Mouse (Mus musculus) spleen, adult 18-20 months (tissue): ENCODE data around the gene Gm11172.
"Not testable (repeated sequence)": the region's sequence is repeated elsewhere in the genome, so short reads cannot be mapped to it uniquely, and the experiment has no call there.

Experiments used
- DNase-seq, 2 experiments: peaks; one replicate each; pipeline ENCODE4 v3.0.0; 2022; ENCODE audit warnings: mixed read lengths in 2 of 2

Gm11172 gene

DNA sequence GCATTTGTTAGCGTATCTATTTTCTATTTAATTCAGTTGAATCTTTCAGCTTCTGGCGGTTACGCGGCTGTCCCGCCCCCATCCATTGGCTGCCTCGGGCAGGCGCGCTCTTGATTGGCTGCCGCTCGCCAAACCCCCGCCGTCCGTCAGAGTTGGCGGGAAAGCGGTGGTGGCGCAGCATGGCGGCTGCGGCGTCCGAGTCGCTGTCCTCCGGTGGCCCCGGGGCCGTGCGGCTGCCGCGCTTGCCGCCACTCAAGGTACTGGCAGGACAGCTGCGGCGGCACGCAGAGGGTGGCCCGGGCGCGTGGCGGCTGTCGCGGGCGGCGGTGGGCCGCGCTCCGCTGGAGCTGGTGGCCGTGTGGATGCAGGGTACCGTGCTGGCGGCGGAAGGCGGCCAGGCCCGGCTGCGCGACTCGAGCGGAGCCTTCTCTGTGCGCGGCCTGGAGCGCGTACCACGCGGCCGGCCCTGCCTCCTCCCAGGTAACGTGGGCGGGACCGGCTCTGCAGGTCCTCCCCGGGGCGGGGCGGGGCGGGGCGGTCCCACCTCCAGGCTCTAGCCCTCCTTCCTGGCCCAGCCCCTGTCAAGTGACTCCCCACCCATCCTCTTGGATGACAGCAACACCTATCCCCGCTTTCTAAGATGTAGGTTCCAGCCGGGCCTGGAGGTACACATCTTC is 22.3 kb downstream of the Gm11172 start, which contains the start of gene Rmi2:
Gene Rmi2, plus strand, starts transcription at position 149 of the 677 bp plus-strand sequence.
- DNase-seq = peak; percentile 74 to 82

DNA sequence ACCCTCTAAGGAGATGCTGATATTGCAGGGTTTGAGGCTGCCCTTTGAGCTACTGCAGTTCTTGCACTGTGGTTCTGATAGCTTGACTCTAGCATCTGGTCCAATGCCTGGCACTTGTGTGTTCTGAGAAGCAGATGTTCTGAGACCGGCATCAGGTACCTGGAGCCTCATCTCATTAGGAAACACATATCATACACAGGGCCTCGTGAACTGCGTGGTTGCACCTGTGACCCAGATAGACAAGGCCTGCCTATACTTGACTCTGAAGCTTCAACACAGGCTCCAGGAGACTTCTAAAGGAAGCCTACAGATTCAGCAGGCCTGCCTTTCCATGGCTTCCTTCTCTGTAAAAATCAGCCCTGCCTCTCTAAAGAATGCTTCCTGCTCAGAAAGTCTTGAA is 23.7 kb downstream of the Gm11172 start:
- no peak for DNase-seq

DNA sequence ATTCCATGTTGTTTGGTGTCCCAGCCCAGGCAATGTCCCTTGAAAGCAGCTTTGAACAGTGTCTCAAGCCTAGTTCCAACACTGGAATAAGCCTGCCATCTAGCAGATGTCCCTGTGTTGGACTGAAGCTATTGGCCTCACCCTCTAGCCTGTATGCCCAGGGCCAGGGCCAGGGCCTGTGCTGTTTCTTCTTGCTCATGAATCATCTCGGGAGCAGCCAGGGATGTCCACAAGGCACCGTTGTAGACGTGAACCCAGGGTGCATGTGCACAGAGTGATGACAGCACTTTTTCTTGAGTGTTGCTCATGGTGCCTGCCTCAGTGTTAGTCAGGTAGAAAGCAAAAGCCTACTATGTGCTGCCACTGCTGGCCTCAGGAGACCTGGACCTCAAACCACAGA is 24.5 kb downstream of the Gm11172 start:
- no peak for DNase-seq

DNA sequence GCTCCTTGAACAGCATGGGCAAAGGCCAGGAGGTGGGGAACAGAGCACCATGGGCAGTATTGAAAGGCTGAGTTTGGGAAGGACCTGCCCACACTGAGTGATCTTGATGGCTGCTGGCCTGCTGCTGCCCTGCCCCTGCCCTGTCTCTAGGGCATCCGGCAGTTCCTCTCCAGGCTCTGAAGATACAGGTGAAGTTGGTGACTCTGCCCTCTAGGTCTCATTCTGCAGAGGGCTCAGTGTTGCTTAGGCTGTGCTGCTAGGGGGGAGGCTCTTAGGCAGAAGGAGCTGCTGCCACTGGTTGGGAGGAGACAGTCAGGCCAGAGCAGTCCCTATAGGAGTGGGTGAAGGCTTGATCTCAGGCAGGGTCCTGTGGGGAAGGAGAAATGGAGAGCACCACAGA is 25.2 kb downstream of the Gm11172 start:
- DNase-seq = no peak

DNA sequence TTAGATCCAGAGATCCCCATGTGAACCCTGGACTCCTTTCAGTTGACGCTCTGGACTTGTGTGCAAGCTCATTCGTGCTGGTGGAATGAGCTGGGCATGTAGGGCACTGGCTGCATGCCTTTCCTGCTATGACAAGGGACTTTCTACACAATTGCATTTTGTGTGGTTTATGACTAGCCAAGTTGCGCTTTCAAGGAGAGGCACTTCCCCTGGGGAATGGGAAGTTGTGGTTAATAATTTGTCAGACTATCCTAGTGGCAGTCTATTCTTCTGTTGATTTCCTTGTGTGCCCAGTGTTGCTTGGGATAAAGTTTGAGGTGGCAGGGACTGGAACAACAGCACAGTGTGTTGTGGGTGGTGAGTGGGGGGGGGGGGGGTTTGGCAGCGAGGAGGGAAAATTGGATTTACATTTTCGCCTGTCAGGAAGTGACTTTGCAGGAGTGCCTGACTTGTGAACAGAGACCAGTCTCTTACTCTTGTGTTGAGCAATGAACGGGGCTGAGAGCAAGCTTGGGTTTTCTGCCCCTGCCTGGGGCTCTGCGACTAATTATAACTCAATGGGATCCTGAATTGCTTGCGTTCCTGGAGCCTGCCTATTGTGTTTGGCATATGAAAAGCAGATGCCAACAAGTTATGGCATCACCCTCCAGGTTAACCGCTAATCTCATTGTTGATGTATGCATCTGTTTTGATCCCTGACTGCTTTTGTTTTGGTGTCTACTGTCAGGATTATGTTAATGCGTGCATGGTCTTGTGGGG is 26.0 kb downstream of the Gm11172 start:
- DNase-seq = no peak

DNA sequence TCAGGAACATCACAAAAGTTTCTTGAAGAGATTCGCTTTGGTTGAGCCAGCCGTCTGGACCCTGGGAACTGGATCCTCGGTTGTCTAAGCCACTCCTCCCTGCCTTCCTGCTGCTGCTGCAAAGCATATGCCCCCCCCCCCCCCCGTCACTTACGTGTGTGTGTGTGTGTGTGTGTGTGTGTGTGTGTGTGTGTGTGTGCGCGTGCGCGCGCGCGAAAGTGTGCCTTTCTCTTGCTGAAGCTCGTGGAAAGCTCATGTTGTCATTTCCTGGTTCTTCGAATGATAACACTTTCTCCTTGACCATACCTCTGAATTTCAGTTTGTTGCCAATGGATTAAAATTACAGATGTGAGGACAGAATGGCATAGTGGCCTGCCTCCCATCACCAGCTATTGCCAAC is 27.3 kb downstream of the Gm11172 start:
- no peak for DNase-seq

DNA sequence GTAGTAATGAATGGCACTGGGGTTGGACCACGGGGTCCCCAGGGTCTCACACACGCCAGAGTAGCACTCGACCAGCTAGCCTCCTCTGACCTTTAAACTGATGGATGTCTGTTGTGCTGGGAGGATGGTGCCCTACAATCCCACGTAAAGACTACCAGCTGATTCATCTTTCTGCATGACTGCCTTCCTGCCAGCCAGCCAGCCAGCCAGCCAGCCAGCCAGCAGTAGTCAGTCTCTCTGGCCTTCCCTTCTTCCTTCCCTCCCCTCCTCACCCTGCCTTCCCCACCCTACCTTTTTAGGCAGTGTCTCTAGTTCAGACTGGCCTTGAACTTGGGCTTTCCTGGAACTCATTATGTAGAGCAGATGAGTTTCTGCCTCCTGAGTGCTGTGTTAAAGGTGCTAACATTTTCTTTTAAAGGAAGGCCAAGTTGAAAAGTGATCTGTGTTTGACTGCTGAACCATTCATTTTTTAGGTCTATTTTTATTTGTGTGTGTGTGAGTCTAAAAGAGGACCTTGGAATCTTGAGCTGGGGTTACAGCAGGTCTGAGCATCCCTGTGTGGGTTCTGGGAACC is 29.7 kb downstream of the Gm11172 start:
- no peak for DNase-seq

DNA sequence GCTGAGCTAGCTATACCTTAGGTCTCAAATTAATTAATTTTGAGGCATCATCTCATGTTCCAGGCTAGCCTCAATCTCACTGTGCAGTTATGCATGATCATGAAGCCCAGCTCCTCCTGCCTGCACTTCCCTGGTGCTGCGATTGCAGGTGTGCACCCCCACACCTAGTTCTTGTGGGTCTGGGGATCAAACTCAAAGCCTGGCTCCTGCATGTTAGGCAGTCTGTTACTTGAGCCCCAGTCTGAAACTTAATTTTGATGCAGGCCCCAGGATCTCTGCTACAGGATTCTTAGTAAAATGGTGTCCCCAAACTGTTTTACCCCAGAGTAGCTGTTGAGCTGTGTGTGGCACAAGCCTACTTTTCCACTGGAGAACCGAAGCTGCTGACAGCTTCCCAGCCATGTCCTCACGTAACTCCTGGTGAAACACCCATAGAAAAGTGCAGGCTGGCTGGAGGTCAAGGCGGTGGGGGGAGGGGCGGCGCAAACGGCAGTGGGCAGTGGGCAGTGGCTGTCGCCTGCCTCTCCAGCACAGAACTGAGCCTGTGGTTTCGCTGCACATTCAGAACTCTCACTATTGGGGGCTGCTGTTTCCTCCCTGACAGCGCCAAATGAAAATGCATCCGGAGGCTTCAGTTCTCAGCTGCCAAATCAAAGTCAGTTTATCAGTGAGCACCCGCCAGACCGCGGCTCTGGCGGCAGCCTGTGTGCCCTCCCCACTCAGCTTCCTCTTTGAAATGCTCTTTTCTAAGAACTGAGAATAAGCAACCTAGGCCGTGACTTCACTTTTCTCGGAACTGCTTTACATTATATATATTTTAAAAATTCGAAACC is 31.0 kb downstream of the Gm11172 start:
- peak; percentile 51 to 57 for DNase-seq

DNA sequence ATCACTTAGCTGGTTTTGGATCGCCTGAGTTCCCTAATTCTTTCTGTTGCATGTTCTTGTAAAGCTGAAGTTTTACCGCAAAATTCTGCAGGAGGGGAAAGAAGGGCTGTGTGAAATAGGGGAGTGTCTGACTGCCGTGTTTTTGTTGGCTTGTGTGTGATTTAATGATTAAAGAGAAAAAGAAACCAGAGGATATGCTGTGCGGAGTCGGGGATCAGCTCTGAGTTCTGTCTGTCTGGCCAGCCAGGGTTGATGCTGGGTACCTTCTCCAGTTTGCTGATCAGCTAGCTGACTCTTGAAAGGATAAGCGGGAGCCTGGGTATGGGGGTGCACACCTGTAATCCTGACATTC is 31.6 kb downstream of the Gm11172 start:
- peak in 1 of 2 experiments; percentile 18 for DNase-seq

DNA sequence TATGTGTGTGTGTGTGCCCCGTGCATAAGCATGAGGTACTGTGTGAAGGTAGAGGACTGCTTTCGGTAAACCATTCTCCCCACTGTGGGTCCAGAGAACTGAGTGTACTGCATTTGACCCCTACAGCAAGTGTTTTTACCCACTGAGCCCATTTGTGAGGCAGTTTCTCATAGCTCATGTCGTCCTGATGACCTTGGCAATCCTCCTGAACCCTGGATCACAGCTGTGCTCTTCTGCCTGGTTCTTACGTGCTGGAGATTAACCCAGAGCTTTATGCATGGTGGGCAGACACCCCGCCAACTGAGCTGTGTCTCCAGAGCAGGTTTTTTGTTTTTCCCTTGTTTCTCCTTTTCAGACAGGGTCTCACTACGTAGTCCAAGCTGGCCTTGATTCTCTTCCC is 33.2 kb downstream of the Gm11172 start:
- no peak for DNase-seq

DNA sequence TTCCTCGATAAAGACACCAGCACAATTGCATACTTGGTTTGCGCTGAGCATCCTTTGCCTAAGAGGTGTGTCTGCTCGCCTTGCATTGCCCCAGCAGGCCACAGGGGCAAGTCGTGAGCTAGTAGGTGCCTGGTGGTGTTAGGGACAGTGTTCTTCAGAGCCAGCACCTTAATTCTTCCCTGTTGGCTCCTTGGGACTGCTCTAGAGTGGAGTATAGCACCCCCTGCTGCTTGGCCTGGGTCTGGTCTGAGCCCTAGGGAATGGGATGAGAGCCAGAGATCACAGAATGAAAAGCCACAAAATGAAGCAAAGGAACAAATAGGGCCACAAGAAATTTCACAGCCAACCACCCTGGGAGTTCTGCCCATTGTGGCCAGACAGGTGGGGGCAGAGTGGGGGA is 33.8 kb downstream of the Gm11172 start:
- peak; percentile 35 to 62 for DNase-seq

DNA sequence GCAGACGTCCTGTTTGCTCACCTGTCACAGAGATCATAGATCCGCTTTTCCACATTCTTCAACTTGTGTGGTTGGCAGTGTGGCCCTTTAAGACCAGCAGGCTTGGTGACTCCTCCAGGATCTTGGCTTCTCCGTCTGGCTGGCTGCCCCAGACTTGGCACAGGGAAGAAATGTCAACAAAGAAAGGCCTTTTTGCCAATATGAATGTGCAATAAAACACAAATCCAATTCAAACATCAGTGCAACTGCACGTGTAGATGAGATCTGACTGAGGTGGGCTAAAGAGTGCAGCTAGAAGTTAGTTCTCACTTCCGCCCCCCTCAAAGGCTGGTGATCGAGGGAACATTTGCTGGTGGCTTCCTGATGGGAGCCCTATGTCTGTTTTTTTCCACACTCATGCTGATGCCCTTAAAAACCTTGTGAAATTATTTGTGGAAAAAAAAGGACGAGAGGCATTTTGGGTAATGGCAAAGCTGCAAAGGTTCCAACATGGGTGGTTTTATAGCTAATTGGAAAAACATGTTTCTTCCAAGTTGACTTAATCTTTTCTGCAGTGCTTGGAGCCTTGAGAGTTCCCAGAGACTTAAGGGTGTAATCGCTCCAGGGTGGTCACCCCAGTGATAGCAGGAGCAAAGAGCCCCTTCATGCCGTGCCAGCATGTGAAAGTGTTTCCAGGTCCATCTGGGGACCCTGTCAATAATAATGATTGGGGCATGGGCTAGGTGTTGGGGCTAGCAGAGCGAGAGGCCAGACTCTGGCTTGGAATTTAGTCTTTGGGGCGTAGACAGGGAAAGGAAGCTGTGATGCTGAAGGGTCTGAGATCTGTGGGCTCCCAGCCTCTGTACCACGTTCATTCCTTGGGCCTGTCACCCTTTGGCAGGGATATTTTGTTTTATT is 37.5 kb downstream of the Gm11172 start:
- no peak for DNase-seq

DNA sequence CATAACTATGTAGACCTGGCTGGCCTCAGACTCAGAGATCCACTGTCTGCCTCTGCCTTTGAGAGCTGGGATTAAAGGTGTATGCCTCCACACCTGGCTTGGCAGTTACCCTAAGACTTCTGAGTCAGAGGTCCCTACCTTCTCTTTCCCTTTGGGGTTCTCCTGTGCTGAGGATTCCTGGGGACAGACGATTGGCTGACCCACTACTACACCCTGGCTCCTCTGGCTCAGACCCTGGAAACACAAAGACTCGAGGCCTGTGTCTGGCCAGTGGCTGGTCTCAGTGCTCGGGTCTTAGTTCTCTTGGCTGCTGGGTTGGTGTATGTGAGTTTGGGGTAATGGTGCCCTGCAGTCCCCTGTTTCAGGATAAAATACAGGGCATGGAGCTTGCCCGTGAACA is 38.2 kb downstream of the Gm11172 start:
- DNase-seq = no peak

DNA sequence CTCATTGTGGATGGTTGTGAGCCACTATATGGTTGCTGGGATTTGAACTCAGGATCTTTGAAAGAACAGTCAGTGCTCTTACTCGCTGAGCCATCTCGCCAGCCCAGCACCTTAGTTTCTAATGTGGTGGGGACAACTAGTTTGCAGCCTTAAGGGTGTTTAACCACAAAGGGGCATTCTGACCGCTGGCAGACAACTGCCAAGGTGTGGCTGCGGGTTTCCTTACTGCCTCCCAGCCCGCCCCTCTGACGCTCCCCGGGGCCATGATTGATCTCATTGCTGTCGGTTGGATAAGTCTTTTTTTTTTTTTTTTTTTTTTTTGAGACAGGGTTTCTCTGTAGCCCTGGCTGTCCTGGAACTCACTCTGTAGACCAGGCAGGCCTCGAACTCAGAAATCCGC is 39.5 kb downstream of the Gm11172 start:
- not testable (repeated sequence) for DNase-seq

DNA sequence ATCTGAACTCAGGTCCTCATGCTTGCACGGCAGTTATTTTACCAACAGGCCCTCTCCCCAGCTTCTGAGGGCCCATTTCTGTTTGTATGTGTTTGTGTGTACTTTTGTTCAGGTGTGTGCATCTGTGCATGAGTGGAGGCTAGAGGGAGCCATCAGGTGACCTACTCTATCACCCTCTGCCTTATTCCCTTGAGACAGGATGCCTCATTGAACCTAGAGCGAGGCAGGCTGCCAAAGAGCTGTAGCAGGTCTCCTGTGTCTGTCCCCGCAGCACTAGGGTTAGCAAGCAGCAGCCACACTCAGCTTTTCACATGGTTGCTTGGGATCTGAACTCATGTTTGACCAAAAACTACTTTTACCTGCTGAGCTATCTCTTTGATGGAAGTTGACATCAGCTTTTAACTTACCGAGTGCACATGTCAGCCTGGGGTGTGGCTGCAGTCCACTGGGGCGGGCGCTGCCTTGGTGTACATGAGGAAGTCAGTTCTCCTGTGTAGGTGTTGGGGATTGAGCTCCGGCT is 47.1 kb downstream of the Gm11172 start:
- DNase-seq = peak; percentile 44

DNA sequence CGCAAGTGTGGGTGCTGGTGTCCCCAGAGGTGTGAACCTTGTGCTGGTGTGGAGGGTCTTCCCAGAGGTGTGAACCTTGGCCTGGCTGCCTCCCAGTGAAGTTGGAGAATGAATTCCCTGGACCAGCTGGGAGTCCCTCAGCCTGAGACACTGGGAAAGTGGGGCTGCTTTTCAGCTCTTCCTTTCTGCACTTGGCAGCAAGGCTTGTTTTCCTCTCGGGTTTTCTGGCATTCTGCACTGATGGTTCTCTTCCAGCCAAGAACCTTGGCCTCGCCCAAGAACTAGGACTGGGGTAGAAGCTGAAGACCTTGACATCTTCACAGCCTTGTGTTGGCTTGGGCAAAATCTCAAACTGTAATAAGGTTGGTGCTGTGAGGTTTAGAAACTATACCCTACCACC is 48.7 kb downstream of the Gm11172 start:
- no peak for DNase-seq
